Mouse (Mus musculus): ENCODE results near the gene Btf3. TPM values are rescaled to one million over a fixed set of nuclear protein-coding genes. Genes with fewer than 3 reads are reported as not detected.
A peak's percentile ranks its signal among the peaks of the same experiment; 100 is the strongest.

Btf3 gene
- 487 TPM in 1 of 2 replicates, not detected in the other for polyA plus RNA-seq (2012; ENCODE audit: insufficient read depth, insufficient read length, low replicate concordance, missing spikeins)

DNA sequence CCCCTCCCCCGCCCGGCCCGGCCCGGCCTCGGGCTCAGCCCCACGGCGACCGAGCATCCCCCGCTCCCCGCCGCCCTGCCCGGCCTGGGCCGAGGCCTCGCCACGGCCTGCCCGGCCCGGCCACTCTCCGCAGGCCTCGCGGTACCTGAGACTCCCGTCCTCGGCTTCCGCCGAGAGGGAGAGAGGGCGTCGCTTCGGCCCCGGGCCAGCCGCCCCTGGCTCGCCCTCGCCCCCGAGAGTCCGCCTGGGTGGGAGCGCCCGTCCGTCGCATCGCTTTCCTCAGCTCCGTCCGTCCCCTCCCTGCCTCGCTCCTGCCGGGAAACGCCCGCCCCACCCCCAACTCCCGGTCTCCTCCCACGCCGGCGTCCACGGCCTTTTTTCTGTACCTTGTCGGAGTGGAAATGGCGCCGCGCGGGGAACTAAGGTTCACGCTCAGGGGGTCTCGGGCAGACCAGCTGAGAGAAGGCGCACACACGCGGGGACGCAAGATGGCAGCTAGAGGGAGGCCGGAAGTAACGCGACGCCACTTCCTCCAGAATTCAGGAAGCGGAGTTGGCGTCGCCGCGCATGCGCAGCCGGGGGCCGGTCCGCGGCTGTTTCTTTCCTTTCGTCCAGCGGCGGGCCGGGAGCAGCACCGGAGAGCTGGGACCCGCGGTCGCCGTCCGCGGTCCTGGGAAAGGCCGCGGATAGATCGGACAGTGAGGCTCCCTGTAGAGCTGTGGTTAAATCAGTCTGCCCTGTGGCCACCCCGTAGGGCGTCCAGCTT is at the start of gene Btf3:
Gene Btf3, minus strand, starts transcription at position 527 of the 766 bp plus-strand sequence.
- Histone ChIP-seq H3K27ac (ENCODE audit: insufficient read depth, low read depth, low read length) (peak within 1 kb of the TSS; percentile 84), H3K4me1 (ENCODE audit: control insufficient read depth, insufficient read depth, low read length) (no peaks in the 10 kb centered on the region), H3K4me3 (ENCODE audit: insufficient read depth, low read depth, low read length) (peak within 1 kb of the TSS; percentile 100)
- under 1% methylated on average over 90 of the region's 90 CpGs for WGBS
- peak; percentile 87 for TF ChIP-seq POLR2A (IDR thresholded peaks at IDR 0.05; ENCODE audit: insufficient read depth, low read depth, low read length)
- peak; percentile 28 for TF ChIP-seq CTCF (IDR thresholded peaks at IDR 0.05; ENCODE audit: insufficient read depth, low read depth, low read length)

DNA sequence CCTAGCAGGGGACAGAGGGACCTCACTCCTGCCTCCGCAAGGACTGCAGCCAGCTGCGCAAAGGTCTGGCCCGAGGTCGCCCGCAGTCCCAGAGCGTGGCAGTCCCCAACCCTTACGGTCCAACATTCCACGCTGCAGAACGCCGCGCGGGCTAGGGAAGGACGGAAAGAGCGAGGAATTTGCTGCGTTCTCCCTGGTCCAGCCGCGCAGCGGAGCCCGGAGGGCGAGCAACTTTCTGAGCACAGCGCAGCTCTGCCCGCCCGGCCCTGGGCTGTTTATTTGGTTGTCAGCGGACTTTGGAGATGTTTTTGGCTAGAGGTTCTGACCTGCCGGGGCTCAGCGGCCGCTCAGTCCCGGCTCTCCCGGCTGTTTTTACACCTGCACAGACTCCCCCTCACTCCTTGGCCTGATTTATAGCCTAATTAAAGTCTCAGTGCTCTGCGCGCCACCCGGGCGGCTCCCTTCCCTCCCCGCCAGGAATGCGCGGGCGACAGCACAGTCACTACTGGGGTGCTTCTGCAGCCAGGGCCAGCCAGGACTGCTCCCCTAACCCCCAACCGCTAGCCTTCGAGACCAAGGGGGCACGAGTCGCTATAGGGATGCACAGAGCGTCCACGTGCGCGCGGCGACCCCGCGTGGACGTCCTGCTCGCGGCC is 49.1 kb upstream of the Btf3 start:
- Histone ChIP-seq H3K27ac (ENCODE audit: insufficient read depth, low read depth, low read length) (no peak overlapping the region), H3K4me1 (ENCODE audit: control insufficient read depth, insufficient read depth, low read length) (0 out of 2 replicates have a peak, but pooled peaks cover 3% of the 10 kb centered on the region), H3K4me3 (ENCODE audit: insufficient read depth, low read depth, low read length) (no peak overlapping the region)
- 1% methylated on average over 52 of the region's 52 CpGs for WGBS
- TF ChIP-seq POLR2A (IDR thresholded peaks at IDR 0.05; ENCODE audit: insufficient read depth, low read depth, low read length) (no peak), CTCF (IDR thresholded peaks at IDR 0.05; ENCODE audit: insufficient read depth, low read depth, low read length) (no peak)

DNA sequence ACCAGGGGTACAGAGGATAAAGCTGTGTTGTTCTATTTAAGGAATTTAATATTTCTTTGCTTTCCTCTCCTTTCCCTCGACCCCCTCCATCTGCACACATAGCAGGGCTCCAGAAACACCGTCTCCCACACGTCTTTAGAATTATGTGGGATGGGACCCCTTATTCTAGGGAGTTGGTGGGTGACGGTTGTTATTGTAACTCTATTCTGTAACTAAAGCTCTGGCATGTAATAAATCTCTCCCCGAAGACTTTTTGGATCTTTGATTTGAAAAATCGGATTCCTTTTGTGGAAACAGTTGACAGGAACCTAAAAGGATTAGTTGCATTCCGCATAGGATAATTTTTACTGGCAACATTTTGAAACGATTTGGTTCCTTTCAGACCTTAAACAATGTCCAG is 48.3 kb upstream of the Btf3 start:
- no peak overlapping the region for H3K27ac ChIP-seq (ENCODE audit: insufficient read depth, low read depth, low read length)
- TF ChIP-seq POLR2A (IDR thresholded peaks at IDR 0.05; ENCODE audit: insufficient read depth, low read depth, low read length) (no peak), CTCF (IDR thresholded peaks at IDR 0.05; ENCODE audit: insufficient read depth, low read depth, low read length) (no peak)
- no peak overlapping the region for H3K4me3 ChIP-seq (ENCODE audit: insufficient read depth, low read depth, low read length)
- WGBS, result 2% methylated on average over 8 of the region's 8 CpGs
- 0 out of 2 replicates have a peak, but pooled peaks cover 3% of the 10 kb centered on the region for H3K4me1 ChIP-seq (ENCODE audit: control insufficient read depth, insufficient read depth, low read length)

DNA sequence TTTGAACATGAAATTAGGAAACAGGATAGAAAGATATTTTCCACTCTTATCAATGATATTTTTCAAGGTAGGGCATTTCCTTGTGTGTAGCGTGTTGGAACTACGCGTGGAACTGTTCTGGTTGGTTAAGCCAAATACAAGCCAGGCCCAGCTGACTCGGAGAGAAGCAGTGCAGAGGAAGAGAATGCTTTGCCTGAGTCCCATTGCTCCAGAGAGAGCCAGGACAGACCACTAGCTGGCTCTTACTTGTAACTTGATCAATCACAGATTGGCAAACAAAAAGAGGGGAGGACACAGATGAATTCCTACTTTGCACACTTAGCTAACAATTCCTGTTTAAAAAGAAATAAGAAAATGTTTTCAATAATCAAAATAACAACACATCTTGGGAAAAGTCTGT is 46.2 kb upstream of the Btf3 start:
- no peak overlapping the region for H3K27ac ChIP-seq (ENCODE audit: insufficient read depth, low read depth, low read length)
- H3K4me3 ChIP-seq (ENCODE audit: insufficient read depth, low read depth, low read length), result no peak overlapping the region
- TF ChIP-seq POLR2A (IDR thresholded peaks at IDR 0.05; ENCODE audit: insufficient read depth, low read depth, low read length), result no peak
- no peak for TF ChIP-seq CTCF (IDR thresholded peaks at IDR 0.05; ENCODE audit: insufficient read depth, low read depth, low read length)
- 0 out of 2 replicates have a peak, but pooled peaks cover 3% of the 10 kb centered on the region for H3K4me1 ChIP-seq (ENCODE audit: control insufficient read depth, insufficient read depth, low read length)
- WGBS, result 13% methylated on average over 4 of the region's 4 CpGs

DNA sequence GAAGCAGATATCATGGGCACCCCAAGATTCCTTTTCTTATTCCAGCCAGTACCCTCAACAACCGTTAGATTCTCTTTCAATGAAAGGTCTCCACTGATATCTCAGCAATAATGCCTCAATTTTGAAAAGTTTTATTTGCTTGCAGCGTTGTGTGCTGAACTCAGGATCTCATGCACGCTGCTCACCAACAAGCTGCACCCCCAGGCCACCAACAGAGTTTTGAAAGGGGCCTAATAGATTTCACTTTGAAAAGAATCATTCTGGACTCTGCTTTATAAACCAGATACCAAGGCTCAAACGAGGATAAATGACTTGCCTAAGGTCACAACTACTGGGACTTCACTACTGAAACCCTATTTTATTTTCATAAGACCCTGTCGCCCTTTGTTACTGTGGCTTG is 44.4 kb upstream of the Btf3 start:
- WGBS, result 3% methylated on average over 5 of the region's 5 CpGs
- Histone ChIP-seq H3K4me1 (ENCODE audit: control insufficient read depth, insufficient read depth, low read length) (0 out of 2 replicates have a peak, but pooled peaks cover under 1% of the 10 kb centered on the region), H3K4me3 (ENCODE audit: insufficient read depth, low read depth, low read length) (no peak overlapping the region), H3K27ac (ENCODE audit: insufficient read depth, low read depth, low read length) (no peak overlapping the region)
- TF ChIP-seq POLR2A (IDR thresholded peaks at IDR 0.05; ENCODE audit: insufficient read depth, low read depth, low read length) (no peak), CTCF (IDR thresholded peaks at IDR 0.05; ENCODE audit: insufficient read depth, low read depth, low read length) (no peak)

DNA sequence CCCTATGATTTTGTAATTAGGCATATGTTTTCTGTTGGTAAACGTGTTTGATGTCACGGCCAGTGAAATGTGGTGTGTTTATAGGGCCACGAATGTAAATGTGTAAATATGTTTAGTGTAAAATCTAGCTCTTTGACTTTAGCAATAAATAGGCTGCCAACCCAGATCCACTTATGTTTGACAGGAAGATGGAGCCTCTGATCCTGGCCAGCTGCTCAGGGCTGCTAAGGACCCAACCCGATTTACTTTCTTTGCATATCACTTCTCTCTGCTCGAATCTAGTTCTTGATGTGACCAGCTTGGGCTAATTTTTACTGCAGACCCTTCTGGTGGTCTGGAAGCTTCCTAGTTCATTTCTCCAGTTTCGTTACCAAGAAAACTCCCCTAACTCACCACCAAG is 43.6 kb upstream of the Btf3 start:
- no peak overlapping the region for H3K27ac ChIP-seq (ENCODE audit: insufficient read depth, low read depth, low read length)
- peaks cover 2% of the 10 kb centered on the region; the same call in 1 of the 2 replicates for H3K4me1 ChIP-seq (ENCODE audit: control insufficient read depth, insufficient read depth, low read length)
- TF ChIP-seq POLR2A (IDR thresholded peaks at IDR 0.05; ENCODE audit: insufficient read depth, low read depth, low read length) (no peak), CTCF (IDR thresholded peaks at IDR 0.05; ENCODE audit: insufficient read depth, low read depth, low read length) (no peak)
- no peak overlapping the region for H3K4me3 ChIP-seq (ENCODE audit: insufficient read depth, low read depth, low read length)
- WGBS, result 7% methylated on average over 6 of the region's 6 CpGs

DNA sequence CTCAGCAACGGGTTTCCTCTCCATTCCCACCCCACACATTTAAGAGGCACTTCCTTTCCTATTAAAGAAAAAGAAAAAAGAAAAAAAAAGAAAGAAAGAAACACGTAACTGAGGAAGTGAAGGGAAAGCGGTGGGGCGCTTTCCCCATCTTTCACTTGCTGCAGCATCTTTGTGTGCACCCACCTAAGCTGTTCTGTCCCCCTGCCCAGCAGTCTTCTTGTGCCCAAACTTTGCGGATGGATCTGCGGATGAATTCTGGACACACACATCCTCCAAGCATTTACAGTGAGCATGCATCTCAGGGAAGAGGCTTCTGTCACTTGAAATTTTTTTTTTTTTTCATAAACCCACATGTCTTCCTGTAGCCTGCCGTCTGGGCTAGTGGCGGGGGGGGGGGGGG is 42.5 kb upstream of the Btf3 start:
- H3K4me1 ChIP-seq (ENCODE audit: control insufficient read depth, insufficient read depth, low read length), result peaks cover 11% of the 10 kb centered on the region
- H3K4me3 ChIP-seq (ENCODE audit: insufficient read depth, low read depth, low read length), result no peak overlapping the region
- 6% methylated on average over 6 of the region's 8 CpGs for WGBS
- TF ChIP-seq CTCF (IDR thresholded peaks at IDR 0.05; ENCODE audit: insufficient read depth, low read depth, low read length) (no peak), POLR2A (IDR thresholded peaks at IDR 0.05; ENCODE audit: insufficient read depth, low read depth, low read length) (no peak)
- H3K27ac ChIP-seq (ENCODE audit: insufficient read depth, low read depth, low read length), result no peak overlapping the region

DNA sequence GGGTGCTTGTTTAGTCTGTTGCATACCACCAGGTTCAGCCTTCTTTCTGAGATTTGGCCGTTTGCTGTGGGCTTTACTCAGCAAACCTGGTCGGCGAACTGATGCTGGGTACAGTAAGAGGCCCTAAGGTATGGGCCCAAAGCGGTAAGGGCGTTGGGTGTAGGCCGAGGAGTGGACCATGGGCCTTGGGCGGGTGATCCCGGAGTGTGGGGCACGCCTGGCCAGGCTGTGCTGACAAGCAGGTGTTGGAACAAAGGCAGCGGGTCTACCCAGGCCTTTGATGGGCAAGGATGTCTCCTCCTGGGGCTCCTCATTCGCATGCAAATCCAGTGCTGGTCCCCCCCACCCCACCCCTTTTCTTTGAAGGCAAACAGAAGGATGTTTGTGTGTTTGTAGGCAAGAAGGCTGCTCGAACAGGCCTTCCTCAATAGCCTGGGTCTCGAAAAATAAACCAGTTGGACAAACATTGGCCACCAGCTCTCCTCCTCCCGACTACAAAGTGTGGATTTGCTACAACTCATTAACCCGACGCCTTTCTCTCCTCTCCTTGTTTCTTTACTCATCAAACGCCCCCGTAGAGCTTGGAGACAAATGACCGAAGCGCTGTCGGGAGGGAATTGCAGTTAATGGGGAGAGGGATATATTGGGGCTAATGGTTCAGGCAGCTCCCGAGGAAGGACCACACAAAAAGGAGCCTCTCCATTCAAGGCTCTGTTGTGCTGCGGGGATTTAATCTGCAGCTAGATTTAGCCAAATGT is 41.8 kb upstream of the Btf3 start:
- Histone ChIP-seq H3K4me3 (ENCODE audit: insufficient read depth, low read depth, low read length) (no peak overlapping the region), H3K4me1 (ENCODE audit: control insufficient read depth, insufficient read depth, low read length) (peaks cover 15% of the 10 kb centered on the region), H3K27ac (ENCODE audit: insufficient read depth, low read depth, low read length) (no peak overlapping the region)
- no peak for TF ChIP-seq CTCF (IDR thresholded peaks at IDR 0.05; ENCODE audit: insufficient read depth, low read depth, low read length)
- no peak for TF ChIP-seq POLR2A (IDR thresholded peaks at IDR 0.05; ENCODE audit: insufficient read depth, low read depth, low read length)
- 4% methylated on average over 23 of the region's 23 CpGs for WGBS

All from olfactory bulb, adult 2 months (tissue).